Comparison of ENCODE assay signal across 10 mouse cellular contexts in the genomic region with DNA sequence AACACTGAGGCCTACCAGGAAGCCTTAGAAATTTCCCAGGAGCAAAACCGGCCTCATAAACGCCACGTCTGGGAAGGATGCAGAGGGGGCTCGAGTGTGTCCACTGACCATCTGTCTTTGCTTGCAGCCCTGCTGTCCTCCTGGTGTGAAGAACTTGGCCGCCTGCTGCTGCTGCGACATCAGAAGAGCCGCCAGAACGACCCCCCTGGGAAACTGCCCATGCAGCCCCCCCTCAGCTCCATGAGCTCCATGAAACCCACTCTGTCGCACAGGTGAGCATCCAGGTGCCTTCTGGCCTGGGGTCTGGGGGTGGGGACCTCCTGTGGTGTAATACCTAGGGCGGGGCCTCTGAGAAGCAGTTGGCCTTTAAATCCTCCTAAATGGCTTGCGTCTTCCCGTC. TPM values are rescaled to one million over a fixed set of nuclear protein-coding genes. Genes with fewer than 3 reads are reported as not detected.
A peak's percentile ranks its signal among the peaks of the same experiment; 100 is the strongest.
DNase-seq lines count a peak whose midpoint lies in the region; ATAC-seq lines count a peak whose summit lies in the region.
"Had no signal": no experiment of that assay in that cellular context is flagged by ENCODE, and none has a peak within 500 bp of the region (broad histone marks: within the 10 kb centered on the region; RNA-seq: fewer than 3 reads in every experiment).

No protein-coding gene starts in this region.

- H3K27me3 ChIP-seq in hindbrain, embryonic 12.5 days: no peaks in the 10 kb centered on the region
- H3K27me3 ChIP-seq in hindbrain, embryonic 10.5 days (ENCODE audit: insufficient read depth, poor library complexity, severe bottlenecking): no peaks in the 10 kb centered on the region
- H3K27me3 ChIP-seq in forebrain, embryonic 12.5 days: no peaks in the 10 kb centered on the region
- no peaks in the 10 kb centered on the region for H3K27me3 ChIP-seq in midbrain, embryonic 14.5 days (ENCODE audit: control insufficient read depth, insufficient read depth, low read length)
- H3K27me3 ChIP-seq: embryonic facial prominence, embryonic 13.5 days had no signal

- no peak overlapping the region for H3K4me3 ChIP-seq in hindbrain, embryonic 12.5 days
- no peak overlapping the region for H3K4me3 ChIP-seq in hindbrain, embryonic 10.5 days
- no peak overlapping the region for H3K4me3 ChIP-seq in forebrain, embryonic 12.5 days (replicated peaks)
- H3K4me3 ChIP-seq in midbrain, embryonic 14.5 days (replicated peaks; ENCODE audit: low read depth, low read length): no peak overlapping the region
- H3K4me3 ChIP-seq: embryonic facial prominence, embryonic 13.5 days had no signal

- peak; percentile 55 for DNase-seq in cerebellum, adult 9-10 months
- DNase-seq in cerebellum, adult 8-10 months: no peak
- DNase-seq in hindbrain, embryonic 10.5 days (ENCODE audit: low spot score): no peak
- no peak for DNase-seq in midbrain, embryonic 14.5 days
- no peak for DNase-seq in adrenal gland, adult (ENCODE audit: inconsistent age in 2 of 2, low spot score in 1 of 2)
- DNase-seq in lung, postnatal 14 days: no peak

- H3K4me2 ChIP-seq in hindbrain, embryonic 12.5 days (replicated peaks): no peak overlapping the region
- no peak overlapping the region for H3K4me2 ChIP-seq in forebrain, embryonic 12.5 days
- H3K4me2 ChIP-seq in midbrain, embryonic 14.5 days (ENCODE audit: low read length): no peak overlapping the region
- H3K4me2 ChIP-seq: embryonic facial prominence, embryonic 13.5 days had no signal

- no peak overlapping the region for H3K9ac ChIP-seq in hindbrain, embryonic 12.5 days
- H3K9ac ChIP-seq in forebrain, embryonic 12.5 days: no peak overlapping the region
- H3K9ac ChIP-seq in midbrain, embryonic 14.5 days (replicated peaks; ENCODE audit: low read length): no peak overlapping the region
- H3K9ac ChIP-seq: embryonic facial prominence, embryonic 13.5 days had no signal

- 69% methylated on average over 12 of the region's 12 CpGs for WGBS in hindbrain, embryonic 12.5 days
- WGBS in hindbrain, embryonic 10.5 days: 72% methylated on average over 12 of the region's 12 CpGs
- WGBS in forebrain, embryonic 12.5 days: 67% methylated on average over 12 of the region's 12 CpGs
- 62% methylated on average over 12 of the region's 12 CpGs for WGBS in midbrain, embryonic 14.5 days

- no peaks in the 10 kb centered on the region for H3K9me3 ChIP-seq in hindbrain, embryonic 12.5 days (replicated peaks)
- no peaks in the 10 kb centered on the region for H3K9me3 ChIP-seq in hindbrain, embryonic 10.5 days
- no peaks in the 10 kb centered on the region for H3K9me3 ChIP-seq in forebrain, embryonic 12.5 days
- H3K9me3 ChIP-seq in midbrain, embryonic 14.5 days (ENCODE audit: control insufficient read depth, low read length): no peaks in the 10 kb centered on the region
- H3K9me3 ChIP-seq: embryonic facial prominence, embryonic 13.5 days had no signal

- H3K27ac ChIP-seq in hindbrain, embryonic 12.5 days: peak overlapping the region; percentile 75
- H3K27ac ChIP-seq in hindbrain, embryonic 10.5 days: no peak overlapping the region
- peak overlapping the region; percentile 67 for H3K27ac ChIP-seq in forebrain, embryonic 12.5 days
- H3K27ac ChIP-seq in midbrain, embryonic 14.5 days (replicated peaks; ENCODE audit: low read depth, low read length): peak overlapping the region; percentile 62
- H3K27ac ChIP-seq: embryonic facial prominence, embryonic 13.5 days; kidney, postnatal 0 days had no signal

- H3K4me1 ChIP-seq in hindbrain, embryonic 12.5 days: peaks cover 66% of the 10 kb centered on the region
- H3K4me1 ChIP-seq in hindbrain, embryonic 10.5 days (replicated peaks): peaks cover 61% of the 10 kb centered on the region
- H3K4me1 ChIP-seq in forebrain, embryonic 12.5 days: peaks cover 62% of the 10 kb centered on the region
- peaks cover 46% of the 10 kb centered on the region for H3K4me1 ChIP-seq in midbrain, embryonic 14.5 days (ENCODE audit: control insufficient read depth, insufficient read depth, low read length)

- ATAC-seq in hindbrain, embryonic 12.5 days (ENCODE audit: low FRiP score): no peak
- no peak for ATAC-seq in forebrain, embryonic 12.5 days (ENCODE audit: low FRiP score)
- no peak for ATAC-seq in midbrain, embryonic 14.5 days (ENCODE audit: low FRiP score, low TSS enrichment)

- peaks cover 53% of the 10 kb centered on the region for H3K36me3 ChIP-seq in hindbrain, embryonic 12.5 days
- peaks cover 90% of the 10 kb centered on the region for H3K36me3 ChIP-seq in hindbrain, embryonic 10.5 days
- H3K36me3 ChIP-seq in forebrain, embryonic 12.5 days (replicated peaks): peaks cover 70% of the 10 kb centered on the region
- H3K36me3 ChIP-seq in midbrain, embryonic 14.5 days (ENCODE audit: control insufficient read depth, insufficient read depth, low read length): peaks cover 50% of the 10 kb centered on the region

RNA-seq across cellular contexts. Expression of gene Ppif, which starts 58.2 kb away (rescaled TPM):
- 26.2 and 29.6 TPM in 2 replicates for polyA plus RNA-seq in hindbrain, embryonic 12.5 days (2016; fragmentation: Nextera tagmentation; extraction: Ambion mirVana)
- polyA plus RNA-seq in hindbrain, embryonic 10.5 days (2016; fragmentation: Nextera tagmentation; extraction: Ambion mirVana): 47.3 and 55.7 TPM in 2 replicates
- 32.4 and 35.6 TPM in 2 replicates for polyA plus RNA-seq in forebrain, embryonic 12.5 days (2016; fragmentation: Nextera tagmentation; extraction: Ambion mirVana)
- polyA plus RNA-seq in midbrain, embryonic 14.5 days (2014; fragmentation: Nextera tagmentation; extraction: Ambion mirVana): 28.0 and 29.4 TPM in 2 replicates
